Mouse (Mus musculus) activated CD4-positive, CD25-positive, alpha-beta regulatory T cell, adult 4 months (primary cell): ENCODE data around the gene Sfswap. TPM values are rescaled to one million over a fixed set of nuclear protein-coding genes. Genes with fewer than 3 reads are reported as not detected.
"Not testable (repeated sequence)": the region's sequence is repeated elsewhere in the genome, so short reads cannot be mapped to it uniquely, and the experiment has no call there.

Experiments used
- ATAC-seq: one replicate; pipeline ENCODE4 v1.8.0; 2017
- polyA plus RNA-seq, 2 experiments: library from polyadenylated mRNA; unstranded; fragments of 100-300 nt; shearing (Covaris generic); gene quantifications; one replicate each; pipeline ENCODE4 v1.2.1; 2017

The Sfswap gene
- 10 to 100 TPM; 26.1 to 26.5 TPM for polyA plus RNA-seq

DNA sequence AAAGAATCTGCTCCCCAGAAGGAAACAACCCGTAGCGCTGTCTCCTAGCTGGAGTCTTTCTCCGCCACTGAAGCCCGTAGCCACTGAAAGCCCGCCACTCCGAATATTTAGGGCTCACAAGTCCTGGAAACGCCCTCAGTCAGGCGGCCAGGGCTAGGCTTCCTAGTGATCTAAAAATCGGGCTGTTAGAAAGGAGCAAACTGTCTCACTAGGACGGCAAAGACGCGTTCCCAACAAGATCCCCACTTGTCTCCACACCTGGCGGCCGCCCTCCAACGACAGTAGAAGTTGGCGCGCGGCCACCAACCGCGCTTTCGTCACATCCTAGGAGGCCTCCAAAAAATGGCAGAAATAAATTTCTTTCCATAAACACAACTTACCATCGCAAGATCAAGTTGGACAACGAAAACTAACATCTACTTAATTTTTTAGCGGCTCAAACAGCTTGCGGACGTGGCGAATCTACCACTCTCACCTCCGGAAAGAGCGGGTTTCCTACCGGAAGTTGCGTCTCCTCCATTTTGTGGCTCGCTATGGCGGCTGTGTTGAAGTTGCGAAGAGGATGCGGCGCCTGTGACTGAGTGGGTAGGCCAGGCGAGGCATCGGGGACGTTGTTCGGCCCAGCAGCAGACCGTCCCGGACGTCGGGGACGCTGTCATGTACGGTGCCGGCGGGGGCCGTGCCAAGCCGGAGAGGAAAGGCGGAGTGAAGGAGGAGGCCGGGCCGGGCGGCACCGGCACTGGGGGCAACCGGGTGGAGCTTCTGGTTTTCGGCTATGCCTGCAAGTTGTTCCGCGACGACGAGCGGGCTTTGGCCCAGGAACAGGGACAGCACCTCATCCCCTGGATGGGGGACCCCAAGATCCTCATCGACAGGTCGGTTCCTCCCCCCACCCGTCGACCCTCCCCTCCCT lies at the start of gene Sfswap:
TSS of gene Sfswap (plus strand) at position 500 of the 913 bp plus-strand sequence.
- ATAC-seq = peak; percentile 86

DNA sequence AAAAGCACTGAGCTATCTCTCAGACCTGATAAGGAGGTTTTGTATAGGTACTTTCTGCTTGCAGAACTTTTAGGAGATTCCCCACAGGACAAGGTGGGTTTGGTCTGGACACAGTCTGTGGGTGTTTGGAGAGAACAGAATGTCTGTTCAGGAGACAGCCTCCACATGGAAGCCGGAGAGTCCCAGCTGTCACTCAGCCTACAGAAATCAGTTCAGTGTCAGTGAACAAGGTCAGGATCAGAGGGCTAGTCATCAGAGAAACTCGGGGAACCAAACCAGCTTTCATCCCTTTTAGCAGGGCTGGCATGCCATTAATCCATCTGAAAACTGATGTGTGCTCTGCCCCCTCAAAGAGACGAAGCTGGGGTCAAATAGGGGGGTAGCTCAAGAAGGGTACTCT lies 48.5 kb upstream of the Sfswap start:
- no peak for ATAC-seq

DNA sequence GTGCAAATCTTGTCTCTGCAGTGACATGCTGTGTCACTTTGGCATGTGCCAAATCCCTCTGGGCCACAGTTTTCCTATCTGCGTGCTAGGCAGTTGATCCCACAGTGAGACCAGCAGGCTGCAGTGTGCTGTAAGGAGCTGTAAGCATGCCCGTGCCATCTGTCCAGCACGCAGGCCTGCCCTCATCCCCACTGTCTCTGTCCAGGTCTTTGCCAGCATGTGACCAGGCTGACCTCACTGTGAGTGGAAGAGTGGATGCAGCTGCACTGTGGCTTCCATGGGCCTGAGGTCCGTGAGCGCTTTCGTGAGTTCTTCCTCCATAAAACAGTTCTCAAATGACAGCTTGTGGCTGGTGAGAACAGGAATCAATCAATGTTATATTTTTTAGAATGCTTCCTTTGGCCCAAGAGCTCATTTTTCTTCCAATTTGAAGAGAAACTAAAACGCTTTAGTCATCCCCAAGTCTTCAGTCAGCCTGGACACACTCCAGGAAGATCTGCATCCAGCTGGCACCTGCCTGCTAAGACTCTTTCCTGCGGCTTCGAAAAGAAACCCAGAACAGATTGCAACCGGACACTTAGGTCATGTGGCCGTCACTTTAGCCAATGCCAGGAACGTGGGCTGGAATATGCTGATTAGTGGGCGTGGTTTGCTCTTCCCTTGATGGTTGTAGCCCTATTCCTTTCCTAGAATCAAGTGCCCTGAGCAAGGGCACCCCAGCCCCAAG lies 46.1 kb upstream of the Sfswap start:
- no peak for ATAC-seq

DNA sequence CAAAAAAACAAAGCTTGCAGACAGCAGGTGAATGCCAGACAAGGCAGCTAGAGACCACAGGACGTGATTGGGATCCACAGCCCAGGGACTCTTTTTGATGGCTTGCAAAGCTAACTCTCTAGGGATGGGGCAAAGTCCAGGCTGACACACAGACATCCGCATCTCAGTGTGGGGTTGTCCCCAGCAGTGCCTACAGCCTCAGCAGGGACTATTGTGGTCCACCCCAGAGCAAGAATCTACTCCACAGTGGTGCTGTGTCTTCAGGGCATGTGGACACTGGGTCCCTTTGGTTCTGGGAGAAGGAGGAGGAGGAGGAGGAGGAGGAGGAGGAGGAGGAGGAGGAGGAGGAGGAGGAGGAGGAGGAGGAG lies 45.5 kb upstream of the Sfswap start:
- no peak for ATAC-seq

DNA sequence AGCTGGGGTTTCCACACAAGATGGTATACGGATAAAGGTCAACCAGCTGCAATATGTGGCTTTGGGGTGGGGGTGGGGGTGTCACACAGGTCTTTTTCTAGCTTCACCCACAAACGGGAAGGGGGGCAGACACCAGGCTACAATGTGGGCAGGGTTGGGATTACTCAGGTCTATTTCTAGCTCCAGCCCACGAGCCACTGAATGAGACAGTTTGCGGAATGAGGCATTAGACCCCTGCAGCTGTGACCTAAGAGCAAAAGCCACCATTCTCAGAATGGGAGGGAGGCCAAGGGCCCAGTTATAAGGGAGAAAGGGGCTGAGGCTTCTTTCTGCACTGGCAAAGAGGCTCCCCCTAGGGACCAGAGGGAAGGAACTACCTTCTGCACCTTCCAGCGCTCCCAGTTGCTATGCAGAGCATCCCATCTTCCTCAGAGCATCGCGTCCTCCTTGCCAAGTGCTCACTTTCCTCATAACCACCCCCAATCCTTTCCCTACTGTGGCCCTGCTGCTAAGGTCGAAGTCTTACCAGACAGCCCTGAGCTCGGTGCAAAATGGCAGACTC lies 44.4 kb upstream of the Sfswap start:
- no peak for ATAC-seq

DNA sequence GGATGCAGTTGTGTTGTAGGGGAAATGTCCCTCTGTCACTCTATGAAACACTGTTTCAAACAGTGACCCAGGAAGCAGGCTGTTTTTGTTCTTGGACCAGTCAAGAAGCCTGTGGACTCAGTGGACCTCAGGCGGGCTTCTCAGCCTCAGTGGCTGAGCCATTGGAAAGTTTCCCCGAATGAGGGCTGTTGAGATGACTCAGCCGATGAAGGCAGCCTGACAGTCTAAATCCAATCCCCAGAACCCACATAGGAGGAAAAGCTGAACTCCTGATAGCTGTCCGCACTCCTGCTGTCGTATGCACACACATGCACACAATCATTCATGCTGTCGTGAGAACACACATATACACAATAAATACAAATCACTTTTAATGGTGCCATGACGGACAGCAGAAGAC lies 42.9 kb upstream of the Sfswap start:
- ATAC-seq = no peak

DNA sequence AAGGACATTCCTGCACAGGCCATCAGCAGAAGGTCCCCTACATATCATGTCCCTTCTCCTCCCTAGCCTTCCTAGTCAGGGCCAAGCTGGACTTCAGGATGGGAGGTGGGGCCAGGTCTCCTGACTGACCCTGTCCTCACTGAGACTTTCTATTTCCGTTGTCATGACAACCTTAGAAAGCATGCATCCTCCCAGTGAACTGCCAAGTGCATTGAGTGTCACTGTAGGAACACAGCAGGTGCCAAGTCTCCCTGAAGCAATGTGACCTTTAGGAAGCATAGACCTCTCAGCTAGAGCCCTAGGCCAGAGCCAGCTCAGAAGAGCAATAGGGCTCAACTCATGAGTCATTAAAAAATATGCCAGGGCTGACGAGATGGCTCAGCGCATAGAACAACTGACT lies 42.5 kb upstream of the Sfswap start:
- ATAC-seq = no peak

DNA sequence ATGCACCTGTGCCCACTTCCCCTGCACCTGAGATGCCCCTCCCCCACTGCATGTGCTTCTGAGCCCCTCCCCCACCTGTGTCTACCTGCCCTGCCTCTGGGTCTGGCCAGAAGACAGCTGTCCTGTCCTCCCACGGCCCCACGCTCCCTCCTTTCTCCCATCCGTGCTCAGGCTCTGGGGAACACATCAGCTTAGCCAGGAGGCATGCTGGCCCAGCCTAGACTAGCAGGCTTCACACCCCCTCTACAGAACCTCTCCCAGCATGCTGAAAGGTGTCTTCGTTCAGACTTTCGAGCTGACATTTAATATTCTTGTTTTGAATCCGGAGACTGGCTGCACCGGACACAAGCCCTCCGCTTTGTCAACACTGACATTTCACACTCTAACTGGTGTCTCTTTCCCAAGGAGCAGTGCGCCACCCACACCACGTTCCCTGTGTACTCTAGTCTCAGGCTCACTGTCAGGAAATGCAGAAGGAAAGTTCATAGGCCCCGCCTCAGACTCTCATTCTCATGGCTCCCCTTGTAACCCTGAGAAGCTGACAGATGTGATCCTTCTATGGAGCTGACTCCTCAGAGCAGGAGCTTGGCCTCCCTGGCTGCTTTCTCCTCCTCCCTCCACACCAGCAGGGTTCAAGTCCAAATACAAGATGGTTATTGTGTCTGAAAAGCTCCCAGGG lies 40.1 kb upstream of the Sfswap start:
- ATAC-seq = no peak

DNA sequence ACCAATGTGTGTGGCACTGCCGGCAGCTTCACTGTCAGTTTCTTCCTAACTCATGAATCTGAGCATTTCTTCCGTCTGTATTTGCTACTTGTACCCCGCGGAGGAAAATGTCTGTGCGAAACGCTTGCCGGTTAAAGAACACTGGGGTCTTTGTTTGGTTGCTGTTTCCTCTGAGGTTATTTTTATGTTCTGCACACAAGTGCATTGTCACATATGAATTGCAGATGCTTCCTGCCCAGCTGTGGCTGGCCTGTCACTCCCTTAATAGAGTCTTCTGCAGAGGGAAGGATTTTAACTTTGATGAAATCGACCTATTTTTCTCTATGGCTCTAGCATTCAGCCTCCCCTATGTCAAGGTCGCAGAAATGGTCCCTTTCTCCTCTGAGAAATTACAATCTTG lies 37.4 kb upstream of the Sfswap start:
- ATAC-seq = not testable (repeated sequence)

DNA sequence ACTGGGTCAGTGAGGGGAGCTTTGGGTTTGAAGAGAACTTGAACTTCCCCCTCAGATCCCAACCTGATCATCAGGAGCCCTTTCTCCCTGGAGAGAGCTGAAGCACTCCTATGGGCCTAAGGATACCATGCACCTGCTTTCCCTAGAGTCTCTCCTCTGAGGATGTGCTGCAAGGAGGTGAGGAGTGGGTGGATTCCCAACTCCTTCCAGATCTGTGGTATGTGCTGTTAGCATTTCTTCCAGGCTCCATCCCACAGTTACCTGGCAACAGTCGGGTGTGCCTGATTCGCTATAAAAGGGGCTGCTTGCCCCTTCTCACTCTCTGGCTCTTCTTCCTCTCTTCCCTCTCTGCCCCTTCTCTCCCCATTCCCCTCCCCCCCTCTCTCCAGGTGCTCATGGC lies 35.2 kb upstream of the Sfswap start:
- ATAC-seq = no peak

DNA sequence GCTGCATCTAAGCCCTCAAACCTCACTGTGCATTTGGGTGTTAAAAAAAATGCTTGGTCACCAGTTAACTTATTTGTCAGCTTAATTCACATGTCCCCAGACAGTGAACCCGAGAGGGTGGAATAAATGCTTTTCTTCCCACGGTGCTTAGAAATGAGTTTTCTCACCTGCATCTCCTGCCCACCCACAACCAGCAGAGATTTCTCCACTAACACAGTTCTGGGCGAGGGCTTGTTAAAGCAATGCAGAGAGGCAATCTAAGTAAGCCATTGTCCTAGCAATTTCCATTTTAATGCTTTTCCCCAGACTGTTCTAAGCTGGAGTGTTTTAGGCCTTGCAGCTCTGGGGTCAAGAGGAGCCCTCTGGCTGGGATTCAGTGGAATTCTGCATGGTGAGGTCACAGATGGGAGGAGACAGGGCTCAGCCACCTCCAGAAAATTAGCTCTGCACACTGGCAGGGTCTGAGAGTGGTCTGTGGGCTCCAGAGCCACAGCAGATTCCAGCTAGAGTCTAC lies 25.4 kb upstream of the Sfswap start:
- no peak for ATAC-seq

DNA sequence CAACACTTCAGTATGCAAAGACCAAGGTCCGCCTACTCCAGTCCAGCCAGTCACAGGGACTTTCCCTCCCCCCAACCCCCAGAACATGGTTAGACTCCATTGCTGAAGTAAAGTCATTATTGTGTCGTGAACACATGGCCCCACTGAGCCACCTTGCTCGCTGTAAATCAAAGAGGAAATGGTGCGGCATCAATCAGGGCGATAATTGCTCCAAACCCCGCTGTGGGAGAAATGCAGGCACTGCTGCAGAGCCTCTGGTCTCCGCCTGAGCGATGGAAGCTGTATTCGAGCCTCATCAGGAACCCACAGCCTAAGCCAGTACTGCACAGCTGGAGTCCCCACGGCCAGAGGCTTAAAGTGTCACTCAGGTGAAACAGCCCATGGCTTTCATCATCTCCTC lies 11.1 kb upstream of the Sfswap start:
- no peak for ATAC-seq

DNA sequence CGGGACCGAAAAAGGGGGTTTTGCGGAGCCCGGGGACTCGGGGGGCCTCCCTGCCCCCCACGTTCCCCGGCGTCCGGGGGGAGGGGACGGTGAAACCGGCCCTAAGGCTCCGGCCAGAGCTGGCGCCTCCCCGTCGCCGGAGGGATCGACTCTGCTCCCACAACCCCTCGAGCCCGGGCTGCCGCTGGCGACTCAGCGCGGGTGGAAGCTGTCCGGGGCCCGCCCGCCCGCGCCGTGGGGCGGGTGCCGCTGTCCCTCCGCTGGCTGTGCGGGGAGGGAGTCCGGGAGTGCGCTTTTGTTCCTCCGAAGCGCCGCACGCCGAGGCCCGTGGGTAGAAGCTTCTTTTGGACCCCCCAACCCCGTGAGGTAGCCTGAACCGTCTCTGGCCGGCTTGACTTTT lies 650 bp downstream of the Sfswap start:
- ATAC-seq = no peak

DNA sequence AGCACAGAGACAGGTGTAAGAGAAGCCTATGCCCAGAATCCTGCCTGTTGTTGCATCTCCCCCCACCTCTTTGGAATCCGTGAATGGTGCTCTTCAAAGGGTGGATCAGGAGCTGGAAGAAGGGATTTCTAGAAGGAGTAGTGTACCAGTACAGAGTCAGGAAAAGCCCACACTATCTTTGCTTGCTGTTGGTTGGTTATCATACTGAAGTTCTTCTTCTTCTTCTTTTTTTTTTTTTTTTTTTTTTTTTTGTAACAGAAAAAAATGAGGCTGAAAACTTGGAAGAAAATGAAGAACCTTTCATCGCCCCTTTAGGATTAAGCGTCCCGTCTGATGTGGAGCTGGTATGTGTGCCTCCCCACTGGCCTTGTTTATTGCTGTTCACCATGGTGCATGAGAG lies 5.9 kb downstream of the Sfswap start:
- ATAC-seq = no peak

DNA sequence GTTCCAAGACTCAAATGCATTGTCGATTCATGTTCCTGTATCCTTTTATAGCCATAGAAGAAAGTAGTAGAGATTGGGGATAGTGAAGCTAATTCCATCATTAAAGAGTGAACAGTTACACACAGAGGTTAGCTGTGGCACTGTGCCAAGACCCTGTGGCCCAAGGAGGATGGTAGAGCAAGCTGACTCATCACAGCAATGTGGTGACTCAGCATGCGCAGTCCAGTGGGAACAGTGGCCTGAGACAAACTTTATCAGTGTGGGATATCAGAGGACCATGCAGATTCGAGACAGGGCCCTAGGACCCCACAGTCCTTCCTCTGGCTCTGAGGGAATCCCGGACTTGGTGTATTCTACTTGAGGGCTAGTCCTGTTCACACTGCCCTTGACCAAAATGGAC lies 17.2 kb downstream of the Sfswap start:
- ATAC-seq = no peak

DNA sequence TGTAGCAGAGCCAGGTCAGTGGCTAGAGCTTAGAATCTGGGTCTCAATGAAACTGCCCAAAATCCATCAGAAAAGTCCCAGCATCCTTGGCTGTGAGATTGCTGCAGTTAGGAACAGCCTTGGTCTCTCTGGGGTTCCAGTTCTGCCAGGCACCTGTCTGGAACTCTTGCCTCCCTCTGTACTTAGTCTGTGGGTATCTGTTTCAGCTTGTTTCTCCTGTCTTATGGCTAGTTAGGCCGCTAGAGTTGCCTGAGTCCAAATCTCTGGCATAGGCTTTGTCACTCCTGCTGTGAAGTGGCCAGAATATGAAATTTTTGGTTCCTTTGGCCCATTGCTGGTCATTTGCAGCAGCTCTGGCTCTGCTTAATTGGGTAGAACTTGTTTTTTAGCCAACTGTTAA lies 17.8 kb downstream of the Sfswap start:
- no peak for ATAC-seq

DNA sequence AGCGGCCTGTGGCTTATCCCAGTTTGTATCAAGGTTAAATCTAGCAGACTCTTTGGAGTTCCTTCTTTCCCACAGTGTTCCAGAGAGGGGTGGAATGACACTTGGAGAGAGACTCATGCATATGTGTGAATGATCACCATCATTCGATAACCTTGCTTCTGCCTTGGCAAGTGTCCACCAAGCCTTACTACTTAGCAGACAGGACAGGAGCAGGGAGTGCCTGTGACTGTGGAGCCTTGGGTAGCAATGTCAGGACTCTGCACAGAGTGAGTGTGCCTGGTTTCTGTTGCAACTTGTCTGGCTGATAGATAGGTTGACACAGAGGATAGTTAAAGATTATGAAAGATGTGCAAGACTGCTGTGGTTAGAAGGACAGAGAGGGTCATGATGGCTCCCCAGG lies 18.6 kb downstream of the Sfswap start:
- ATAC-seq = no peak

DNA sequence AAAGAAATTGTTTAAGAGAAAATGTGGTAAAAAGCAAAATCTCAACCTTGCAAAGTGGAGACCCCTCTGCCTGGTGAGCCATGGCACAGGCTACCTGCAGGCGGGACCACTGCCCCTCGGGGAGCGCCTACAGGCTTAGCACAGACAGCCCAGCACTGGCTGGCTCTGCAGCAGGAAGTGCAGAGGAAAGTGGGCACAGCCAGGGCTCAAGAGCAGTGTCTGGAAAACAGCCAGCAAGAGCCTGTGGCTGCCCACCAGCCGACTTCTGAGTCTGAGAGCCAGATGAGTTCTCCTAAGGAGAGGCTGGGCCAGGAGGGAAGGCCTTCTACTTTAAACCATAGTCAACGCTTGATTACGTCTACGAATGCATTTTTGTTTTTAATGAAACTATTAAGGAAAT lies 20.5 kb downstream of the Sfswap start:
- ATAC-seq = no peak

DNA sequence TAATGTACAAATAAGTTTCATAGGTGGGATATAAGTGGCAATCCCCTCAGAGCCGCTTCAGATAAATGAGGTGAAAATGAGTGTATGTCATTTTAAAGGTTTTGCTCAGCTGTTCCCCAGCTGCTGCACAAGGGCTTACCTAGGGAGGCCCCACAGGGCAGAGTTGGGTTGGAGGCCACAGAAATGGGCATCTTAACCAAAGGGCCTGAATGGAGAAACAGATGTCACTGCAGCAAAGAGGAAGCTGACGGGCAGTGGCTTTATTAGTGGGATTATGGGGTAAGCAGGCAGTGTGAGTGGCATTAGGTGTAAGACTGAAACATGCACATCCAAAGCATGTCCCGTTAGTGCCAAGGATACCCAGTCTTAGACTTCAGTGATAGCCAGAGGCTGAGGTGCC lies 20.9 kb downstream of the Sfswap start:
- no peak for ATAC-seq

DNA sequence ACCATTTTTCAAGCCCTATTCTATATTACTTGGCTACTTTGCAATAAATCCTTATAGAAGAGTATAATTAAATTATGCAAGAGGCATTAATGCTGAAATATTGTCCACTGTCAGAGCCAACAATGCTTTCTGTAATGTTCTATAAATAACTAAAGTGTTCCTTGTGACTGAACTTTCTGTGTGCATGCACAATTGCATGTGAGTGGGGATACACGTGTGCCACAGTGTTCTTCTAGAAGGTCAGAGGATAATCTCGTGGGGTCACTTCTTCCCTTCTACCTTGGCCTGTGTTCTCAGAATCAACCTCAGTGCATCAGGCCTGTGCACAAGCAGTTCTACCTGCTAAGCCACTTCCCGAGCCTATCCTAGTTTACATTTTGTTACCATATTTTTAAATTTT lies 22.1 kb downstream of the Sfswap start:
- no peak for ATAC-seq

DNA sequence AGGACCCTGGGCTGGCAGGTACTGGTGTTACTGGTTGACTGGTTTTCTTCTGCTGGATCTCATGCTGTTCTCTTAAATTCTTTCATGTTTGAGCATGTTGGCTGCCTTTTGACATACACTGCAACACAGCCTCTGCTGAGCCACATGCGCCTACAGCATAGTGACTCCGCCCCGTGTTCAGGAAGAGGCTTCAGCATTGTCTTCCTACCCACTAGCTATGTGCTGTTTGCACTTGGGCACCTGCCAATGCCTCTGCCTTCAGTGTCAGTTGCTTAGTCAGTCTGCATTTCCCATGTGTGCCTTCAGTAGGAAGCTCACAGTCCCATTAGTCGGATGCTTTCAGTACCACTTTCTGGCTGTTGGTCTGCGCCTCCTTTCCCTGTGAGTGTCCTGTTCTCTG lies 23.7 kb downstream of the Sfswap start:
- no peak for ATAC-seq

DNA sequence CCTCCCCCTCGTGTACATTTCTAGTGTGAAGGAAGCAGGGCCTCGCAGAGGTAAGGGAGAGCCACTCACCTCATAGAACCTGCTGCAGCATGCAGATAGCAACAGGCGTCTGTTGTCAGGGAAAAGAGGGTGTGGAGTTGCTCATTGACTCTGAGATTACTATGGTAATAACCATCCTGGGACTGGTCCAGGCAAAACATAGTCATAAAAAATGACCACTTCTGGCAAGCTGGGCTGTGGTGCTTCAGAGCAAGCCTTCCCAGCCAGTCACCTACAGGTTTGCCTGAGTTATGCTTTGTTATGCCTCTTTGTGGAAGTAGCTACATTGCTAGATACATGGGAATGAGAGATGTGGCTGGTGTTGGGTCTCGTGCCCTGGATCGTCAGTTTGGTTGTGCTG lies 26.1 kb downstream of the Sfswap start:
- no peak for ATAC-seq

DNA sequence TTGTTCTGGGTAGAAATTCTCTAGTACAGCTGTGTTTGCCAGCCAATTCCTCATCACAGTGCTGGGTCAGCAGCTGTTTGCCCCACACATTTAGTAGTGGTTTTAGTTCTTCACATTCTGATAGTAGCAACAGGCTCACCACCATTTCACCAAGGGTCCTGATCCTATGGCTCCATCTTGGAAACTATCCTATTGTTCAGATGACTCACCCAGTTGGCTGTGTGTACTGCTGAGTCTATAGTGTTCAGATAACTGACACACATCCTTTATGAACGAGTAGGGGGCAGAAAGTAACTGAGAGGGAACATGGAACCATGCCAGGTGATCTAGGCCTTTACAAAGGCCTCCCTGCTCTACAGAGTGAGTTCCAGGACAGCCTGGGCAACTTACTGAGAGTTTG lies 28.6 kb downstream of the Sfswap start:
- ATAC-seq = no peak
